Mouse (Mus musculus): ENCODE measurements around the gene Cenpt.
A peak's percentile ranks its signal among the peaks of the same experiment; 100 is the strongest.

The Cenpt gene

GRCm38 (mm10) chr8:105853178-105853577, at the start of gene Cenpt:
TSS of gene Cenpt (minus strand) at chr8:105853278.
- no peak for DNase-seq (ENCODE audit: low read depth in 2 of 2, low spot score in 2 of 2)

- DNase-seq (ENCODE audit: low read depth in 2 of 2, low spot score in 2 of 2): peak; percentile 41 to 58
These were observed 48.0 kb upstream of the Cenpt start for GRCm38 (mm10) chr8:105900941-105901616.

GRCm38 (mm10) chr8:105900180-105900940, 47.3 kb upstream of the Cenpt start, which contains the start of gene Pskh1:
TSS of gene Pskh1 (plus strand) at chr8:105900441.
- peak; percentile 86 to 87 for DNase-seq (ENCODE audit: low read depth in 2 of 2, low spot score in 2 of 2)

- no peak for DNase-seq (ENCODE audit: low read depth in 2 of 2, low spot score in 2 of 2)
These were observed 44.9 kb upstream of the Cenpt start for GRCm38 (mm10) chr8:105897801-105898480.

GRCm38 (mm10) chr8:105893339-105893738, 40.3 kb upstream of the Cenpt start, which contains the start of gene Nrn1l:
TSS of gene Nrn1l (plus strand) at chr8:105893567.
- DNase-seq (ENCODE audit: low read depth in 2 of 2, low spot score in 2 of 2): no peak

GRCm38 (mm10) chr8:105892432-105892831, 39.4 kb upstream of the Cenpt start:
- peak in 1 of 2 experiments; percentile 9 for DNase-seq (ENCODE audit: low read depth in 2 of 2, low spot score in 2 of 2)

GRCm38 (mm10) chr8:105890870-105891269, 37.8 kb upstream of the Cenpt start:
- DNase-seq (ENCODE audit: low read depth in 2 of 2, low spot score in 2 of 2): no peak

GRCm38 (mm10) chr8:105889756-105890465, 36.8 kb upstream of the Cenpt start:
- DNase-seq (ENCODE audit: low read depth in 2 of 2, low spot score in 2 of 2): no peak

- DNase-seq (ENCODE audit: low read depth in 2 of 2, low spot score in 2 of 2): peak; percentile 81 to 86
These were observed 27.9 kb upstream of the Cenpt start, which contains the start of gene Edc4 for GRCm38 (mm10) chr8:105880754-105881520. TSS of gene Edc4 (plus strand) at chr8:105880881.

GRCm38 (mm10) chr8:105874301-105874700, 21.2 kb upstream of the Cenpt start:
- no peak for DNase-seq (ENCODE audit: low read depth in 2 of 2, low spot score in 2 of 2)

- no peak for DNase-seq (ENCODE audit: low read depth in 2 of 2, low spot score in 2 of 2)
These were observed 13.4 kb upstream of the Cenpt start for GRCm38 (mm10) chr8:105866364-105867029.

- no peak for DNase-seq (ENCODE audit: low read depth in 2 of 2, low spot score in 2 of 2)
These were observed 8.9 kb upstream of the Cenpt start for GRCm38 (mm10) chr8:105861951-105862350.

GRCm38 (mm10) chr8:105860143-105860981, 7.3 kb upstream of the Cenpt start, which contains the start of gene Nutf2:
TSS of gene Nutf2 (plus strand) at chr8:105860580.
- DNase-seq (ENCODE audit: low read depth in 2 of 2, low spot score in 2 of 2): peak; percentile 83 to 86

GRCm38 (mm10) chr8:105859314-105859713, 6.2 kb upstream of the Cenpt start:
- DNase-seq (ENCODE audit: low read depth in 2 of 2, low spot score in 2 of 2): no peak

- DNase-seq (ENCODE audit: low read depth in 2 of 2, low spot score in 2 of 2): no peak
These were observed 5.4 kb upstream of the Cenpt start for GRCm38 (mm10) chr8:105858495-105858894.

GRCm38 (mm10) chr8:105856168-105856835, 3.2 kb upstream of the Cenpt start:
- no peak for DNase-seq (ENCODE audit: low read depth in 2 of 2, low spot score in 2 of 2)

GRCm38 (mm10) chr8:105855248-105856167, 2.4 kb upstream of the Cenpt start:
- DNase-seq (ENCODE audit: low read depth in 2 of 2, low spot score in 2 of 2): peak in 1 of 2 experiments; percentile 13
